Mouse (Mus musculus): ENCODE measurements around the gene Samd14. TPM values are rescaled to one million over a fixed set of nuclear protein-coding genes. Genes with fewer than 3 reads are reported as not detected.

The Samd14 gene
- polyA plus RNA-seq, 1 experiment from 2014 or later = 24.5 TPM

DNA sequence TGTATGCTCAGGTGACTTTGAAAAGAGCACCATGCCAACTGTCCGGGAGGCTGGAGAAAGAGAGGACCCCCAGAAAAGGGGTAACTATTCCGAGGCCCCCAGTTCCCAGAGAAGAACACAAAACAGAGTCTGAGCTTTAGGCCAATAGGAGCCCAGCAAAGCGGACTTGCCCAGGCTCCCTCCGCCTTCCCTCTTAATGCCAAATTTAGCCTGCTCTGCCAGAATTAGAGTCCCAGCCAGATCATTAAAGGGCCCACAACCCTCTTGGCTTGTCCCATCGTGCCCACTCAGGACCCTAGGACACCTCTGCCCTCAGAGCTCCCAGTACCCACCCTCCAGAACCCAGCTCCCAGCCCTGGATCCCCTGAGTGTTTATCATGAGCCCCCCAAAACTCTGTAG, 36.8 kb upstream of the Samd14 start:
- WGBS = 63% methylated on average over 5 of the region's 5 CpGs
- Histone ChIP-seq H3K4me3 (ENCODE audit: low read depth, low read length) (no peak overlapping the region), H3K9ac (no peak overlapping the region), H3K4me1 (ENCODE audit: insufficient read depth) (no peaks in the 10 kb centered on the region), H3K36me3 (ENCODE audit: insufficient read depth) (no peaks in the 10 kb centered on the region), H3K9me3 (ENCODE audit: low read depth, low read length) (no peaks in the 10 kb centered on the region), H3K4me2 (no peak overlapping the region), H3K27me3 (ENCODE audit: insufficient read depth, low read length) (no peaks in the 10 kb centered on the region), H3K27ac (ENCODE audit: low read depth) (no peak overlapping the region)
- no peak for TF ChIP-seq CTCF (IDR thresholded peaks at IDR 0.05; ENCODE audit: low read depth)
- ATAC-seq (ENCODE audit: insufficient read depth) = no peak
- no peak for DNase-seq

DNA sequence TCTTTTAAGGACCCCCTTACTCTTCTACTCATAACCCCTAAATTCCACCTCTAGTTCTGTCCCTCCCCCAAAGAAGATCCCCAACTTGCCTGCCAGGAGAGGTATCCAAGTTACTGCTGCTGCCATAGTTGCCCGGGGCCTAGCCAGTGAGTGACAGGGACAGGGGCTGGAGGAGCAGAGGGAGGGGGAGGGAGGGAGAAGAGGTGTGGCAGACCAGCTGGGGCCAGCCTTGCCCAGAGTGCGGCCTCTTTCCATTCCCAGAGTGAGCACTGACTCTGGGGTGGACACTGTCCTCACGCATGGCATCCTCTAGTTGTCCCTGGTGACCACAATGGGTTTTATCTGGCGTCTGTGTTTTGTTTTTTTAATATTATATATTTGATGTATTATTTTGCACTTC, 36.4 kb upstream of the Samd14 start:
- ATAC-seq (ENCODE audit: insufficient read depth) (no peak), DNase-seq (no peak)
- 48% methylated on average over 4 of the region's 4 CpGs for WGBS
- Histone ChIP-seq H3K27ac (ENCODE audit: low read depth) (no peak overlapping the region), H3K36me3 (ENCODE audit: insufficient read depth) (no peaks in the 10 kb centered on the region), H3K4me2 (no peak overlapping the region), H3K4me1 (ENCODE audit: insufficient read depth) (no peaks in the 10 kb centered on the region), H3K9ac (no peak overlapping the region), H3K27me3 (ENCODE audit: insufficient read depth, low read length) (no peaks in the 10 kb centered on the region), H3K9me3 (ENCODE audit: low read depth, low read length) (no peaks in the 10 kb centered on the region), H3K4me3 (ENCODE audit: low read depth, low read length) (no peak overlapping the region)
- no peak for TF ChIP-seq CTCF (IDR thresholded peaks at IDR 0.05; ENCODE audit: low read depth)

DNA sequence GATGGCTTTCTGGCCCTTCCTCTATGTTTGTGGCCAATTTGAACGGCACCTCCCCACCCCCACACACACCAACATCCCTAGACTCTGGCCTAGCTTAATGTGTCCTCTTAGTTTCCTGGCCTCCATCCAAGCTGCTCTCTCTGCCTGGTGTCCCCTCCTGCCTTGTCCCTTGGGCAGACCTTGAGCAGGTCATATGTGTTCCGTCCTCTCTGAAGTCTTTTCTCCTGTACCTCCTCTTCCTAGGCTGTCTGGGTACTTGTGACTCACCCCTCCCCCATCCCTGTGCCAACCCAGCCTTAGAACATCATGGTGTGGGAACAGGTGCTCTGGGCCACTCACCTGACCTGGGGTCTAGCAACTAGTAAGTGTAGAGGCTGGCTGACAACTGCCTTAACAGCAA, 34.7 kb upstream of the Samd14 start:
- Histone ChIP-seq H3K9me3 (ENCODE audit: low read depth, low read length) (no peaks in the 10 kb centered on the region), H3K4me2 (no peak overlapping the region), H3K4me1 (ENCODE audit: insufficient read depth) (peaks cover 2% of the 10 kb centered on the region; the same call in 1 of the 2 replicates), H3K9ac (no peak overlapping the region), H3K27me3 (ENCODE audit: insufficient read depth, low read length) (no peaks in the 10 kb centered on the region), H3K36me3 (ENCODE audit: insufficient read depth) (no peaks in the 10 kb centered on the region), H3K4me3 (ENCODE audit: low read depth, low read length) (no peak overlapping the region), H3K27ac (ENCODE audit: low read depth) (no peak overlapping the region)
- TF ChIP-seq CTCF (IDR thresholded peaks at IDR 0.05; ENCODE audit: low read depth) = no peak
- WGBS = 65% methylated on average over 2 of the region's 2 CpGs
- no peak for ATAC-seq (ENCODE audit: insufficient read depth)
- no peak for DNase-seq

DNA sequence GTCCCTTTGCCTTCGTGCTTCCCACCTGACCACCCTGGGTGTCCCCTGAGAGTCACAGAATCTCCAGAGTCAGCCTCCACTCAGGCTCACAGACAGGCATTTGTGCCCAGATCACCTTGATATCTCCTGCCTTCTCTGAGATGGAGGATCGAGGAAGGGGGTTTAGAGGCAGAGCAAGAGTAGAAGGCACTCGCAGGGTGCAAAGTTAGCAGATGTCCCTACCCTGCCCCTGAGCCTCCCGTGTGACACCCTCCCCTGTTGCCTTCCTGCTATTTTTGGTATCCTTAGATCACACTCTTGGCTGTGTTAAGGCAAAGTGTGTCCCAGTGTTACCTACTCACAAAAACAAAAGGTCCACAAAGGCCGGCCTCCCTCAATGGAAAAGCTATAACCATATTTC, 33.5 kb upstream of the Samd14 start, which contains the start of gene Sgca:
Gene Sgca (minus strand): TSS at position 129 of the 400 bp plus-strand sequence.
- no peak for TF ChIP-seq CTCF (IDR thresholded peaks at IDR 0.05; ENCODE audit: low read depth)
- no peak within 1 kb of the TSS for H3K27ac ChIP-seq (ENCODE audit: low read depth)
- H3K4me3 ChIP-seq (ENCODE audit: low read depth, low read length) = no peak within 1 kb of the TSS
- H3K4me1 ChIP-seq (ENCODE audit: insufficient read depth) = peaks cover 2% of the 10 kb centered on the region; the same call in 1 of the 2 replicates
- H3K9ac ChIP-seq = no peak within 1 kb of the TSS
- WGBS = 69% methylated on average over 5 of the region's 5 CpGs
- no peaks in the 10 kb centered on the region for H3K36me3 ChIP-seq (ENCODE audit: insufficient read depth)
- H3K27me3 ChIP-seq (ENCODE audit: insufficient read depth, low read length) = no peaks in the 10 kb centered on the region
- H3K9me3 ChIP-seq (ENCODE audit: low read depth, low read length) = no peaks in the 10 kb centered on the region
- no peak within 1 kb of the TSS for H3K4me2 ChIP-seq
- DNase-seq = no peak
- no peak for ATAC-seq (ENCODE audit: insufficient read depth)

DNA sequence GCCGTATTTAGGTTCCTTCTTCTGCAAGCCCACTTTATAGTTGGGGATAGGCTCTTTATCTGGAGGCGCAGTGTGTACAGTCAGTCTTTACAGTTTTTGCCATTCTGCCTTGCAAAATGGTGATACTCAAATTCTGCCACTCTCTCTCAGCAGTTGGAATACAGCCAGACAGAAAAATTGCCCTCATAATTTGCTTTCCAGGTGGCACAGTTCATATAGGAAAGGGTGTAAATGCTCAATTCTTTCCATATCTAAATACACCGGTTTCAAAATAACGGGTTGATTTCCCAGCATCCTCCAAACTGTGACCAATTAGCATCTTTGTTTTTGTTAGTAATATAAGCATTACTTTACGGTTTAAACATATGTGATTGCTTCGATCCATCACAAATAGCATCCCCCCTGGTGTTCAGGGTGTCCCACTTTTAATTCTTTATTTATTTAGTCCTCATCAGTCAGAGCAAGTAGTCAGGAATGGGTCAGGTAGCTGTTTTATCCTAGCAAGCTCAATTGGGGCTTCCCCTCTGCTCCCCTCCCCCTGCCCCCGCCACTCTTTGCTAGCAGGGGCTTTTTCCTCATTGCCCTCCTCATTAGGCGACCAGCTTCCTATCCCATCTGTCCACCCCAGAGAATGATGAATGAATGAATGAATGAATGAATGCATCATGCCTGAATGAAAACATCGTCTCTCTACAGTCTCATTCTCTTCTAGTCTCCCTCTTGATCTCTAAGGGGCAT, 31.3 kb upstream of the Samd14 start:
- no peak for DNase-seq
- Histone ChIP-seq H3K27me3 (ENCODE audit: insufficient read depth, low read length) (no peaks in the 10 kb centered on the region), H3K27ac (ENCODE audit: low read depth) (no peak overlapping the region), H3K4me2 (peak overlapping the region; percentile 55), H3K9me3 (ENCODE audit: low read depth, low read length) (no peaks in the 10 kb centered on the region), H3K36me3 (ENCODE audit: insufficient read depth) (no peaks in the 10 kb centered on the region), H3K4me3 (ENCODE audit: low read depth, low read length) (peak overlapping the region; percentile 17), H3K9ac (no peak overlapping the region), H3K4me1 (ENCODE audit: insufficient read depth) (peaks cover 2% of the 10 kb centered on the region; the same call in 1 of the 2 replicates)
- no peak for TF ChIP-seq CTCF (IDR thresholded peaks at IDR 0.05; ENCODE audit: low read depth)
- WGBS = 34% methylated on average over 9 of the region's 9 CpGs
- ATAC-seq (ENCODE audit: insufficient read depth) = peak; percentile 44; the same call in 1 of the 2 replicates

DNA sequence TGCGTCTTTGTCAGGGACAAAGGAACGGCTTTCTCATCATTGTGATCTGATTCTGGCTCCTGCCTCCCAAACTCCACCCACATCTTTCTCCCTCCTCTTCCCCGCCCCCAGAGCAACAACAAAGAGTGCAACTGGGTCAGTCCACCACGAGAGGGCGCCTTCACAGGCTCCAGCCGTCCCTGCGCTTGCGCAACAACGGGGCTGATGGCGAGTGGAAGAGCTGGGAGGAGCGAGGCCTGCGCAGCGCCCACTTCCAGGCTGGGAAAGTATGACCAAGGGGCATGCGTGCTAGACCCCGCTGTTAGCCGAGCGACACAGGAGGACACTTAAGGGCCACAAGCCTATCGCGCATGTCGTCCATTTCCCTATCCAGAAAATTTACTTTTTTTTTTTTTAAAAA, 30.7 kb upstream of the Samd14 start:
- WGBS = under 1% methylated on average over 20 of the region's 20 CpGs
- H3K9ac ChIP-seq = peak overlapping the region; percentile 1; the same call in 1 of the 2 replicates
- no peak overlapping the region for H3K27ac ChIP-seq (ENCODE audit: low read depth)
- DNase-seq (peak; percentile 98), ATAC-seq (ENCODE audit: insufficient read depth) (peak; percentile 93)
- TF ChIP-seq CTCF (IDR thresholded peaks at IDR 0.05; ENCODE audit: low read depth) = peak; percentile 100
- peak overlapping the region; percentile 17 for H3K4me3 ChIP-seq (ENCODE audit: low read depth, low read length)
- H3K27me3 ChIP-seq (ENCODE audit: insufficient read depth, low read length) = no peaks in the 10 kb centered on the region
- no peaks in the 10 kb centered on the region for H3K9me3 ChIP-seq (ENCODE audit: low read depth, low read length)
- H3K36me3 ChIP-seq (ENCODE audit: insufficient read depth) = no peaks in the 10 kb centered on the region
- H3K4me2 ChIP-seq = peak overlapping the region; percentile 55
- peaks cover 2% of the 10 kb centered on the region; the same call in 1 of the 2 replicates for H3K4me1 ChIP-seq (ENCODE audit: insufficient read depth)

DNA sequence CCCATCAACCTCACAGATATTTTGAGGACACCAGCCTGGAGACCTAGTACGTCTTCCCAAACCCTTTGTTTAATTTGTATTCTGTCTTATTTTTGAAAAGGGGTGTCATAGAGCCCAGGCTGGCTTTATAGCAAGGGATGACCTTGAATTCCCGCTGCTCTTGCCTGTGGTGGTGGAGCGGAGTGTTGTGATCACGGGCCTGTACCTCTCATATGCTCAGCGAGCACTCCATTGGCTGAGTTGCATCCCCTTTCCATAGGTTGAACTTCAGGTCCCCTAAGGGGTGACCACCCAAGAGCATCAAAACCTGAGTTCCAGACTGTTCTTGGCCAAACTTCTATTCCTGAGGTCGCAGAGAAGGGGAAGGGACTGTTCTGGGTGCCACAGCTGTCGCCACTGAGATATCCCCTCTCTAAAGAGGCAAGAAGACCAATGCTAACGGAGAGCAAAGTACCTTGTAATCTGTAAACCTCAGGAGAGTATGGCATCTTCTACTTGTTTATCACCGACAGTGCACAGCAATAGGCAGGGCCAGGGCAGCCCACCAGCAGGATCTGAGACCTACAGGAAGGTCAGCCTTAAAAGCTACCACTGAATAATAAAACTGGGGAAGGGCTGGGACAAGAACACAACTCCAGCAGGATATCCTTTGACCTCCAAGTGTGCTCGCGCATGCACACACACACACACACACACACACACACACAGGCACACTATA, 30.1 kb upstream of the Samd14 start:
- Histone ChIP-seq H3K36me3 (ENCODE audit: insufficient read depth) (no peaks in the 10 kb centered on the region), H3K4me2 (peak overlapping the region; percentile 55), H3K27me3 (ENCODE audit: insufficient read depth, low read length) (no peaks in the 10 kb centered on the region), H3K9ac (peak overlapping the region; percentile 1; the same call in 1 of the 2 replicates), H3K4me1 (ENCODE audit: insufficient read depth) (peaks cover 2% of the 10 kb centered on the region; the same call in 1 of the 2 replicates), H3K27ac (ENCODE audit: low read depth) (no peak overlapping the region), H3K4me3 (ENCODE audit: low read depth, low read length) (no peak overlapping the region), H3K9me3 (ENCODE audit: low read depth, low read length) (no peaks in the 10 kb centered on the region)
- ATAC-seq (ENCODE audit: insufficient read depth) (no peak), DNase-seq (no peak)
- WGBS = 73% methylated on average over 11 of the region's 11 CpGs
- no peak for TF ChIP-seq CTCF (IDR thresholded peaks at IDR 0.05; ENCODE audit: low read depth)
